9 mouse cellular contexts compared by ENCODE assay signal in genomic region chr2:75656924-75657323, GRCm38 (mm10). TPM values are rescaled to one million over a fixed set of nuclear protein-coding genes. Genes with fewer than 3 reads are reported as not detected.
DNase-seq lines count a peak whose midpoint lies in the region; ATAC-seq and TF ChIP-seq lines count a peak whose summit lies in the region.
"Had no signal": no experiment of that assay in that cellular context is flagged by ENCODE, and none has a peak within 500 bp of the region (broad histone marks: within the 10 kb centered on the region; RNA-seq: fewer than 3 reads in every experiment).

No protein-coding gene starts in this region.

- no peak overlapping the region for H3K4me3 ChIP-seq in forebrain, embryonic 10.5 days
- no peak overlapping the region for H3K4me3 ChIP-seq in forebrain, embryonic 16.5 days (replicated peaks; ENCODE audit: low read length)
- H3K4me3 ChIP-seq in kidney, postnatal 0 days (replicated peaks; ENCODE audit: low read depth, low read length), result no peak overlapping the region
- no peak overlapping the region for H3K4me3 ChIP-seq in hindbrain, embryonic 16.5 days (ENCODE audit: low read length)

- H3K36me3 ChIP-seq in forebrain, embryonic 10.5 days (replicated peaks), result peaks cover 13% of the 10 kb centered on the region
- H3K36me3 ChIP-seq in forebrain, embryonic 16.5 days (ENCODE audit: control insufficient read depth, insufficient read depth), result no peaks in the 10 kb centered on the region
- no peaks in the 10 kb centered on the region for H3K36me3 ChIP-seq in kidney, postnatal 0 days (ENCODE audit: insufficient read depth, low read length)
- no peaks in the 10 kb centered on the region for H3K36me3 ChIP-seq in hindbrain, embryonic 16.5 days (ENCODE audit: control insufficient read depth, insufficient read depth, low read length)

- H3K9me3 ChIP-seq in forebrain, embryonic 10.5 days, result no peaks in the 10 kb centered on the region
- no peaks in the 10 kb centered on the region for H3K9me3 ChIP-seq in forebrain, embryonic 16.5 days (ENCODE audit: control insufficient read depth, low read length)
- H3K9me3 ChIP-seq in kidney, postnatal 0 days (replicated peaks; ENCODE audit: low read length), result no peaks in the 10 kb centered on the region
- H3K9me3 ChIP-seq in hindbrain, embryonic 16.5 days (ENCODE audit: control insufficient read depth, low read length), result no peaks in the 10 kb centered on the region

- H3K27ac ChIP-seq in forebrain, embryonic 10.5 days, result peak overlapping the region; percentile 100
- H3K27ac ChIP-seq in forebrain, embryonic 16.5 days (ENCODE audit: low read length), result no peak overlapping the region
- peak overlapping the region; percentile 99 for H3K27ac ChIP-seq in kidney, postnatal 0 days
- peak overlapping the region; percentile 55 for H3K27ac ChIP-seq in hindbrain, embryonic 16.5 days (ENCODE audit: low read depth, low read length)

- ATAC-seq in forebrain, embryonic 16.5 days, result no peak
- ATAC-seq in kidney, postnatal 0 days (replicated peaks; ENCODE audit: low FRiP score, low read depth), result no peak
- ATAC-seq in hindbrain, embryonic 16.5 days, result no peak
- ATAC-seq in inflammation-experienced regulatory T-cells, adult 6 months, result no peak

- no peak overlapping the region for H3K9ac ChIP-seq in forebrain, embryonic 16.5 days (replicated peaks; ENCODE audit: low read depth, low read length)
- H3K9ac ChIP-seq in kidney, postnatal 0 days (ENCODE audit: low read depth, low read length), result no peak overlapping the region
- H3K9ac ChIP-seq in hindbrain, embryonic 16.5 days (ENCODE audit: low read depth, low read length), result no peak overlapping the region

- peaks cover 26% of the 10 kb centered on the region for H3K4me1 ChIP-seq in forebrain, embryonic 10.5 days
- H3K4me1 ChIP-seq in forebrain, embryonic 16.5 days (replicated peaks; ENCODE audit: control insufficient read depth, insufficient read depth, low read length), result peaks cover 21% of the 10 kb centered on the region
- H3K4me1 ChIP-seq in kidney, postnatal 0 days (replicated peaks; ENCODE audit: insufficient read depth, low read length), result peaks cover 11% of the 10 kb centered on the region; the same call in 1 of the 2 replicates
- H3K4me1 ChIP-seq in hindbrain, embryonic 16.5 days (ENCODE audit: control insufficient read depth, insufficient read depth, low read depth, low read length), result peaks cover 16% of the 10 kb centered on the region

- WGBS in forebrain, embryonic 10.5 days, result 92% methylated on average over 5 of the region's 5 CpGs
- WGBS in forebrain, embryonic 16.5 days, result 96% methylated on average over 5 of the region's 5 CpGs
- whole genome bisulfite sequencing in kidney, postnatal 0 days, result 80% methylated on average over 5 of the region's 5 CpGs
- 94% methylated on average over 5 of the region's 5 CpGs for WGBS in hindbrain, embryonic 16.5 days

- no peak for TF ChIP-seq CTCF in kidney, postnatal 0 days (IDR thresholded peaks at IDR 0.05; ENCODE audit: low read depth)

- H3K27me3 ChIP-seq in forebrain, embryonic 10.5 days (ENCODE audit: poor library complexity, severe bottlenecking), result no peaks in the 10 kb centered on the region
- H3K27me3 ChIP-seq in forebrain, embryonic 16.5 days (replicated peaks; ENCODE audit: control insufficient read depth, insufficient read depth, low read length), result no peaks in the 10 kb centered on the region
- H3K27me3 ChIP-seq in kidney, postnatal 0 days (ENCODE audit: insufficient read depth, low read length), result no peaks in the 10 kb centered on the region
- H3K27me3 ChIP-seq in hindbrain, embryonic 16.5 days (replicated peaks; ENCODE audit: control insufficient read depth, insufficient read depth, low read length), result no peaks in the 10 kb centered on the region

- no peak overlapping the region for H3K4me2 ChIP-seq in forebrain, embryonic 16.5 days (ENCODE audit: low read length)
- H3K4me2 ChIP-seq in kidney, postnatal 0 days (ENCODE audit: low read length), result no peak overlapping the region
- H3K4me2 ChIP-seq in hindbrain, embryonic 16.5 days (ENCODE audit: low read length), result no peak overlapping the region

- DNase-seq in forebrain, embryonic 10.5 days (ENCODE audit: extremely low spot score, low spot score), result no peak
- no peak for DNase-seq in kidney, postnatal 0 days (ENCODE audit: low spot score)
- DNase-seq in kidney, postnatal 14 days, result no peak
- peak; percentile 51 for DNase-seq in naive thymus-derived CD4-positive, alpha-beta T cell, adult 2 months (ENCODE audit: low read depth)
- no peak for DNase-seq in gastrocnemius, postnatal 25 days
- DNase-seq: right cerebral cortex, postnatal 4 days had no signal

RNA-seq across cellular contexts. Expression of gene Hnrnpa3, which starts 2.1 kb away (rescaled TPM):
- 405 and 428 TPM in 2 replicates for polyA plus RNA-seq in forebrain, embryonic 10.5 days (2016; fragmentation: Nextera tagmentation; extraction: Ambion mirVana)
- 266 TPM in 2 replicates for polyA plus RNA-seq in forebrain, embryonic 16.5 days (2015; fragmentation: Nextera tagmentation; extraction: Ambion mirVana)
- polyA plus RNA-seq in kidney, postnatal 0 days (2015; fragmentation: Nextera tagmentation; extraction: Ambion mirVana), result 240 and 270 TPM in 2 replicates
- polyA plus RNA-seq in hindbrain, embryonic 16.5 days (2015; fragmentation: Nextera tagmentation; extraction: Ambion mirVana), result 150 and 172 TPM in 2 replicates
- total RNA-seq in gastrocnemius, postnatal 25 days (2021), result 100 to 1,000 TPM; 108 to 125 TPM
- 100 to 1,000 TPM in 2 of 3 experiments, 10 to 100 TPM in 1; 98.6 to 213 (median 185) TPM for polyA plus RNA-seq in inflammation-experienced regulatory T-cells, adult 6 months (2017; shearing (Covaris generic))

RNA-seq across cellular contexts. Expression of gene Nfe2l2, which starts 47.5 kb away (rescaled TPM):
- polyA plus RNA-seq in forebrain, embryonic 10.5 days (2016; fragmentation: Nextera tagmentation; extraction: Ambion mirVana), result 23.8 and 26.5 TPM in 2 replicates
- 12.7 and 16.1 TPM in 2 replicates for polyA plus RNA-seq in forebrain, embryonic 16.5 days (2015; fragmentation: Nextera tagmentation; extraction: Ambion mirVana)
- polyA plus RNA-seq in kidney, postnatal 0 days (2015; fragmentation: Nextera tagmentation; extraction: Ambion mirVana), result 96.6 and 97.0 TPM in 2 replicates
- 14.3 and 15.7 TPM in 2 replicates for polyA plus RNA-seq in hindbrain, embryonic 16.5 days (2015; fragmentation: Nextera tagmentation; extraction: Ambion mirVana)
- total RNA-seq in gastrocnemius, postnatal 25 days (2021), result 10 to 100 TPM; 27.6 to 29.6 TPM
- 10 to 100 TPM; 37.2 to 54.1 (median 46.1) TPM for polyA plus RNA-seq in inflammation-experienced regulatory T-cells, adult 6 months (2017; shearing (Covaris generic))
